Mouse (Mus musculus) liver, adult 2 months (tissue): ENCODE results near the gene Zfp184. TPM values are rescaled to one million over a fixed set of nuclear protein-coding genes. Genes with fewer than 3 reads are reported as not detected.
A peak's percentile ranks its signal among the peaks of the same experiment; 100 is the strongest.
"Not testable (repeated sequence)": the region's sequence is repeated elsewhere in the genome, so short reads cannot be mapped to it uniquely, and the experiment has no call there.

ENCODE experiments used
- DNase-seq: peaks from one replicate; pipeline ENCODE4 v3.0.0-alpha.2; 2011; ENCODE audit warnings: low read depth, low spot score; ENCODE audit errors: extremely low read depth
- H3K27ac ChIP-seq: fragments of 200-500 bp; replicated peaks from 2 replicates; pipeline ENCODE4 v1.5.1; 2012; ENCODE audit warnings: low read depth, mild to moderate bottlenecking, control low read depth, inconsistent platforms, low read length; ENCODE audit not compliant: insufficient read depth
- H3K27me3 ChIP-seq: fragments of 200-500 bp; 2 replicates; pipeline ENCODE4 v1.6.1; 2012; ENCODE audit warnings: mild to moderate bottlenecking, moderate library complexity, low read length, inconsistent platforms; ENCODE audit not compliant: control insufficient read depth, insufficient read depth
- H3K36me3 ChIP-seq: fragments of 200-500 bp; 2 replicates; pipeline ENCODE4 v1.6.1; 2012; ENCODE audit warnings: low read length, inconsistent platforms; ENCODE audit not compliant: control insufficient read depth, insufficient read depth
- H3K4me1 ChIP-seq: fragments of 200-500 bp; 2 replicates; pipeline ENCODE4 v1.6.1; 2011; ENCODE audit warnings: low read length; ENCODE audit not compliant: control insufficient read depth, insufficient read depth
- H3K4me3 ChIP-seq: fragments of 200-500 bp; 2 replicates; pipeline ENCODE4 v1.5.1; 2011; ENCODE audit warnings: low read depth, mild to moderate bottlenecking, control low read depth, low read length, moderate library complexity; ENCODE audit not compliant: insufficient read depth
- H3K79me2 ChIP-seq: fragments of 200-500 bp; 2 replicates; pipeline ENCODE4 v1.6.1; 2012; ENCODE audit warnings: inconsistent platforms, mild to moderate bottlenecking, low read length, moderate library complexity; ENCODE audit not compliant: control insufficient read depth, insufficient read depth
- H3K9ac ChIP-seq: fragments of 200-500 bp; 2 replicates; pipeline ENCODE4 v1.6.1; 2012; ENCODE audit warnings: low read depth, mild to moderate bottlenecking, control low read depth, inconsistent platforms, low read length
- CTCF ChIP-seq: fragments of 200-500 bp; IDR thresholded peaks from 2 replicates; pipeline ENCODE4 v1.5.1; 2011; ENCODE audit warnings: low read depth, low read length, control low read depth
- POLR2A ChIP-seq: fragments of 200-500 bp; IDR thresholded peaks from 2 replicates; pipeline ENCODE4 v1.6.1; 2011; ENCODE audit warnings: low read length, control low read depth; ENCODE audit not compliant: insufficient read depth; ENCODE audit errors: extremely low read depth
- WGBS: fragments of 180-500 bp; shearing (Covaris S2); methylation state at CpG from one replicate; pipeline ENCODE4 v1.1.7; 2018; 5-methylcytosine and 5-hydroxymethylcytosine counted together
- polyA plus RNA-seq: library from polyadenylated mRNA; depleted of rRNA; stranded (reverse); fragments of >200 nt; gene quantifications from 2 replicates; pipeline ENCODE4 v1.2.3, GENCODE M21; 2012; rRNA removed
- total RNA-seq: library from RNA; depleted of rRNA; stranded (reverse); fragments of >200 nt; gene quantifications from 2 replicates; pipeline ENCODE4 v1.2.3, GENCODE M21; 2014; rRNA removed

The Zfp184 gene
- total RNA-seq (0.18 and 0.60 TPM in 2 replicates), polyA plus RNA-seq (0.07 and 0.11 TPM in 2 replicates)

GRCm38 (mm10) chr13:21944926-21945740 is at the start of gene Zfp184:
Zfp184 (plus strand) TSS chr13:21945094.
- Histone ChIP-seq H3K36me3 (no peaks in the 10 kb centered on the region), H3K4me1 (0 out of 2 replicates have a peak, but pooled peaks cover 1% of the 10 kb centered on the region), H3K4me3 (peak within 1 kb of the TSS; percentile 67), H3K27ac (no peak within 1 kb of the TSS), H3K27me3 (no peaks in the 10 kb centered on the region), H3K79me2 (no peaks in the 10 kb centered on the region), H3K9ac (peak within 1 kb of the TSS; percentile 22)
- no peak for TF ChIP-seq CTCF
- no peak for TF ChIP-seq POLR2A
- under 1% methylated on average over 50 of the region's 50 CpGs for WGBS
- DNase-seq, result peak; percentile 82

GRCm38 (mm10) chr13:21896549-21897244 is 48.2 kb upstream of the Zfp184 start:
- Histone ChIP-seq H3K4me3 (no peak overlapping the region), H3K27ac (no peak overlapping the region), H3K4me1 (no peaks in the 10 kb centered on the region), H3K36me3 (no peaks in the 10 kb centered on the region), H3K79me2 (no peaks in the 10 kb centered on the region), H3K27me3 (0 out of 2 replicates have a peak, but pooled peaks cover 3% of the 10 kb centered on the region), H3K9ac (no peak overlapping the region)
- no peak for TF ChIP-seq CTCF
- no peak for TF ChIP-seq POLR2A
- 16% methylated on average over 24 of the region's 24 CpGs for WGBS
- DNase-seq, result no peak

- Histone ChIP-seq H3K27ac (no peak overlapping the region), H3K9ac (no peak overlapping the region), H3K4me1 (no peaks in the 10 kb centered on the region), H3K79me2 (no peaks in the 10 kb centered on the region), H3K27me3 (0 out of 2 replicates have a peak, but pooled peaks cover 3% of the 10 kb centered on the region), H3K4me3 (no peak overlapping the region), H3K36me3 (no peaks in the 10 kb centered on the region)
- TF ChIP-seq POLR2A (no peak), CTCF (no peak)
- 7% methylated on average over 11 of the region's 11 CpGs for WGBS
- DNase-seq, result no peak
Measured at GRCm38 (mm10) chr13:21897245-21897634, 47.7 kb upstream of the Zfp184 start.

GRCm38 (mm10) chr13:21900870-21901565 is 43.9 kb upstream of the Zfp184 start:
- not testable (repeated sequence) for DNase-seq, H3K4me1 ChIP-seq, H3K27ac ChIP-seq, H3K36me3 ChIP-seq, H3K79me2 ChIP-seq, H3K4me3 ChIP-seq, H3K9ac ChIP-seq, H3K27me3 ChIP-seq
- WGBS, result 95% methylated on average over 9 of the region's 9 CpGs

- TF ChIP-seq POLR2A (no peak), CTCF (no peak)
- WGBS, result 69% methylated on average over 3 of the region's 3 CpGs
Measured at GRCm38 (mm10) chr13:21903500-21903899, 41.4 kb upstream of the Zfp184 start.

GRCm38 (mm10) chr13:21904090-21904489 is 40.8 kb upstream of the Zfp184 start:
- not testable (repeated sequence) for DNase-seq, H3K36me3 ChIP-seq, H3K4me3 ChIP-seq, H3K4me1 ChIP-seq, H3K27me3 ChIP-seq, H3K27ac ChIP-seq, H3K79me2 ChIP-seq, H3K9ac ChIP-seq
- 77% methylated on average over 4 of the region's 4 CpGs for WGBS

More at GRCm38 (mm10) chr13:21903500-21903899, 41.4 kb upstream of the Zfp184 start:
- Histone ChIP-seq H3K9ac (no peak overlapping the region), H3K79me2 (no peaks in the 10 kb centered on the region), H3K4me1 (no peaks in the 10 kb centered on the region), H3K4me3 (no peak overlapping the region), H3K27ac (no peak overlapping the region), H3K27me3 (no peaks in the 10 kb centered on the region), H3K36me3 (no peaks in the 10 kb centered on the region)
- no peak for DNase-seq
